Mouse (Mus musculus) liver, postnatal 0 days (tissue): ENCODE data around the gene 4930451I11Rik. TPM values are rescaled to one million over a fixed set of nuclear protein-coding genes. Genes with fewer than 3 reads are reported as not detected.

Source experiments
- ATAC-seq: fragments of 200-750 bp; cut with Nextera tagmentation; 2 replicates; pipeline ENCODE4 v1.8.0; 2017; ENCODE audit warnings: mild to moderate bottlenecking, moderate library complexity
- DNase-seq: peaks from one replicate; pipeline ENCODE4 v3.0.0-alpha.2; 2016
- H3K27ac ChIP-seq: fragments of 300-500 bp; sonication (generic); 2 replicates; pipeline ENCODE4 v1.5.1; 2014; ENCODE audit warnings: antibody characterized with exemption, moderate library complexity, mild to moderate bottlenecking, low read depth
- H3K27me3 ChIP-seq: fragments of 300-500 bp; sonication (generic); 2 replicates; pipeline ENCODE4 v1.6.1; 2014; ENCODE audit warnings: low read length, control low read depth, mixed read lengths; ENCODE audit not compliant: insufficient read depth
- H3K36me3 ChIP-seq: fragments of 300-500 bp; sonication (generic); replicated peaks from 2 replicates; pipeline ENCODE4 v1.6.1; 2014; ENCODE audit warnings: mild to moderate bottlenecking, control low read depth, low read length, moderate library complexity, mixed read lengths; ENCODE audit not compliant: insufficient read depth
- H3K4me1 ChIP-seq: fragments of 300-500 bp; sonication (generic); 2 replicates; pipeline ENCODE4 v1.6.1; 2014; ENCODE audit warnings: antibody characterized with exemption, mild to moderate bottlenecking, control low read depth; ENCODE audit not compliant: insufficient read depth
- H3K4me2 ChIP-seq: fragments of 300-500 bp; sonication (generic); 2 replicates; pipeline ENCODE4 v1.6.1; 2014; ENCODE audit warnings: low read depth, mild to moderate bottlenecking, low read length, moderate library complexity, mixed read lengths
- H3K4me3 ChIP-seq: fragments of 300-500 bp; sonication (generic); 2 replicates; pipeline ENCODE4 v1.5.1; 2014; ENCODE audit warnings: low read depth, low read length
- H3K9ac ChIP-seq: fragments of 300-500 bp; sonication (generic); replicated peaks from 2 replicates; pipeline ENCODE4 v1.6.1; 2014; ENCODE audit warnings: mild to moderate bottlenecking, moderate library complexity
- H3K9me3 ChIP-seq: fragments of 300-500 bp; sonication (generic); 2 replicates; pipeline ENCODE4 v1.6.1; 2016; ENCODE audit warnings: mild to moderate bottlenecking, control low read depth, low read length, mixed read lengths
- CTCF ChIP-seq: sonication (generic); IDR thresholded peaks from 2 replicates; pipeline ENCODE4 v1.5.1; 2016; ENCODE audit warnings: antibody characterized with exemption, low read depth
- EP300 ChIP-seq: IDR thresholded peaks from 2 replicates; pipeline ENCODE4 v1.6.1; 2016; ENCODE audit warnings: antibody characterized with exemption, low read depth, mild to moderate bottlenecking
- WGBS: fragments of 180-500 bp; shearing (Covaris S2); extraction: QIAGEN DNeasy Blood & Tissue Kit; methylation state at CpG from one replicate; pipeline ENCODE4 v1.1.7; 2014; ENCODE audit not compliant: insufficient replicate concordance; 5-methylcytosine and 5-hydroxymethylcytosine counted together
- polyA plus RNA-seq: library from polyadenylated mRNA; unstranded; fragments of >200 nt; fragmentation: Nextera tagmentation; extraction: Ambion mirVana; gene quantifications from 2 replicates; pipeline ENCODE4 v1.2.1, GENCODE M21; 2015

Gene 4930451I11Rik
- polyA plus RNA-seq, 1 experiment from 2014 or later = not detected

DNA sequence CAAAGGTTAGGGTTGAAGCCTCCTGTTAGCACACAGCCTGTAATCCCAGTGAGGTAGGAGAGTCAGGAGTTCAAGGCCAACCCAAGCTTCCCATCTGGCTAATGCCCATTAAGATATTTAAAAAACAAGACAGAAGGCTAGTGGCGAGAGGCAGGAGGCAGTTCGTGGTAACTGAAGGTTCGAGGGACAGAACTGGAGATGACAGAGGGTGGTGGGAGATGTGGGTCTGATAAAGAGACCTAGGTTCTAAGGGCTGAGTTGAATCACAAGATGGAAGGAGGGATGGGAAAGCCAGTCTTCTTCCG lies 15.6 kb upstream of the 4930451I11Rik start, which contains the start of gene Doc2a:
Doc2a (plus strand) TSS at position 301 of the 305 bp plus-strand sequence.
- Histone ChIP-seq H3K27me3 (peaks cover 40% of the 10 kb centered on the region), H3K4me2 (peak within 1 kb of the TSS; percentile 74), H3K4me1 (peaks cover 6% of the 10 kb centered on the region; the same call in 1 of the 2 replicates), H3K9ac (peak within 1 kb of the TSS; percentile 48), H3K36me3 (peaks cover 4% of the 10 kb centered on the region), H3K4me3 (peak within 1 kb of the TSS; percentile 49), H3K9me3 (no peaks in the 10 kb centered on the region), H3K27ac (no peak within 1 kb of the TSS)
- no peak for DNase-seq
- 29% methylated on average over 4 of the region's 4 CpGs for WGBS
- ATAC-seq = no peak
- TF ChIP-seq CTCF (no peak), EP300 (no peak)

DNA sequence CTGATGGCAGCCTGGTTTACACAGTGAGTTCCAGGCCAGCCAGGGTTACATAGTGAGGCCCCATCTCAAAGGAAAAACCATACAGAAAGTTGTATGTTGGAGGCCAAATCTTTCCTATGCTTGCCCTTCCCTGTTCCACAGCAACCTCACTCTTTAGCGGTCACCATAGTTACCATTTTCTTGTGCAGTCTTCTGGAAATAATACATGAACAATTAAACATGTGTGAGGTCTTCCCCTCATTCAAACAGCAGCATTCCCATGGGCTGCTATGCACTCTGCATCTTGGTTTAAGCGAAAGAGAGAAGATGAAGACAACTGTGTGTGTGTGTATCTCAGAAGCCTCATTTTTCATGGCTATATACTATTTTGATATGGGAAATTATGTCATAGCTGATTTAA lies 14.1 kb upstream of the 4930451I11Rik start:
- Histone ChIP-seq H3K9ac (no peak overlapping the region), H3K36me3 (no peaks in the 10 kb centered on the region), H3K27ac (no peak overlapping the region), H3K9me3 (no peaks in the 10 kb centered on the region), H3K4me1 (peaks cover 6% of the 10 kb centered on the region; the same call in 1 of the 2 replicates), H3K4me2 (no peak overlapping the region), H3K27me3 (peaks cover 40% of the 10 kb centered on the region), H3K4me3 (no peak overlapping the region)
- DNase-seq = no peak
- WGBS = 83% methylated on average over 2 of the region's 2 CpGs
- no peak for ATAC-seq
- no peak for TF ChIP-seq CTCF
- no peak for TF ChIP-seq EP300

DNA sequence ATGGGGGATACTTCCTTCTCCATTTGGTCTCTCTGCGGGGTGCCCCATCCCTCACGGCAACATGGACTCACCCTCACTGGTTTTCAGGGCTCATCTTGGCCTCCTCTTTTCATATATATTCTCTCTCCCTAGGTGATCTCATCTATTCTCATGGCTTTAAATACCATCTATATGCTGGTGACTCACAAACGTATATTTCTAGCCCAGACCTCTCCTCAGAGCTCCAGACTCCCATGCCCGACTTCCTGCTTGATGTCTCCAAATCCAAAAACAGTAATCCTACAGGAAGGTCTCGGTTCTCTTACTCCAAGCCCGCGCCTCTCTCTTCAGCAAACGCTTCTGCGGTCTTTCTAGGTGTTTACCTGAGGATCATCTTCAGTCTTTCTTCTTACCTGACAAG lies 11.8 kb upstream of the 4930451I11Rik start:
- no peak for DNase-seq
- no peak overlapping the region for H3K27ac ChIP-seq
- no peaks in the 10 kb centered on the region for H3K36me3 ChIP-seq
- TF ChIP-seq EP300 = no peak
- TF ChIP-seq CTCF = no peak
- WGBS = 67% methylated on average over 9 of the region's 9 CpGs
- no peaks in the 10 kb centered on the region for H3K9me3 ChIP-seq
- no peak for ATAC-seq
- H3K9ac ChIP-seq = no peak overlapping the region
- H3K4me3 ChIP-seq = no peak overlapping the region
- peaks cover 22% of the 10 kb centered on the region for H3K27me3 ChIP-seq
- H3K4me1 ChIP-seq = peaks cover 6% of the 10 kb centered on the region; the same call in 1 of the 2 replicates
- no peak overlapping the region for H3K4me2 ChIP-seq

DNA sequence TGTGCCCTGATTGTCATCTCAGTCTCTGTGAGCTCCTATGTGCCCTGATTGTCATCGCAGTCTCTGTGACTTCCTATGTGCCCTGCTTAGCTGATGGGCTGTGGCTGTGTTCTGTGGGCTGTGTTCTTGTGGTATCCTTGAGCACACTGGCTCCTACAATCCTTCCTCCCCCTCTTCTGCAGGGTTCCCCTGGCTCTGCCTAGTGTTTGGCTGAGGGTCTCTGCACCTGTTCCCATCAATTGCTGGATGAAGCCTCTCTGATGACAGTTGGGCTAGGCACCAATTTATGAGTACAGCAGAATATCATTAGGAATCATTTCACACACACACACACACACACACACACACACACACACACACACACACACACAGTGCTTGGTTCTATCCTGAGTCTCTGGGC lies 1.9 kb upstream of the 4930451I11Rik start:
- Histone ChIP-seq H3K27me3 (peaks cover 7% of the 10 kb centered on the region; the same call in 1 of the 2 replicates), H3K27ac (no peak overlapping the region), H3K4me3 (no peak overlapping the region), H3K4me2 (no peak overlapping the region), H3K9ac (no peak overlapping the region), H3K9me3 (no peaks in the 10 kb centered on the region), H3K36me3 (no peaks in the 10 kb centered on the region), H3K4me1 (peaks cover 11% of the 10 kb centered on the region; the same call in 1 of the 2 replicates)
- ATAC-seq (no peak), DNase-seq (no peak)
- no peak for TF ChIP-seq EP300
- TF ChIP-seq CTCF = no peak
- 90% methylated on average over 1 of the region's 1 CpGs for WGBS

DNA sequence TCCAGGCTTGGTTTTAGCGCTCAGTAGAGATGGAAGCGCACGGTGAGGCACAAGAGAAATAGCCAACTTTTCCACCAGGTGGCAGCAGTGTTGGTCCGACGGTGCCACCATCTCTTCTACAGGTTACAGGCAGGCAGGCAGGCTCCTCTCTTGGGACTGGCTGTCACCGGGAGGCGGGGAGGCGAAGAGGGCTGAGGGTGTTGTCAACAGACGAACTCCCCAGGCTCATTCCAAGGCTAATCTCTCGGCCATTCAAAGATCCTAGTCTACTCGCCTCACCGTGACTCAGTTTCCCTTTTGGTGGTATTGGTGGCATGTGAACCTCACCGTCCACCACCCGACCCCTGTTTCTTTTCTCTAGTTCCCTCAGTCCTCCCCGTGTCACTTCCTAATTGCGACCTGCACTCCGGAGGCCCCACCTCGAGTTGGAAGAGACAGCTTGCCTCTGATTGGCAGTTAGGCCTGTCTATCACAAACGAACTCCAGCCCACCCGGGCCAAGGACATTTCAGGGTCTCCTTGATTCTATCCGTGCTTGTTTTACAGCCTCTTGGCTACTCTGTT lies 678 bp upstream of the 4930451I11Rik start:
- Histone ChIP-seq H3K27ac (no peak overlapping the region), H3K27me3 (peaks cover 8% of the 10 kb centered on the region; the same call in 1 of the 2 replicates), H3K4me1 (peaks cover 11% of the 10 kb centered on the region; the same call in 1 of the 2 replicates), H3K4me2 (peak overlapping the region; percentile 65), H3K36me3 (no peaks in the 10 kb centered on the region), H3K9ac (peak overlapping the region; percentile 51; the same call in 1 of the 2 replicates), H3K4me3 (peak overlapping the region; percentile 30; the same call in 1 of the 2 replicates), H3K9me3 (no peaks in the 10 kb centered on the region)
- ATAC-seq = peak; percentile 91
- peak; percentile 87 for DNase-seq
- TF ChIP-seq EP300 (no peak), CTCF (peak; percentile 92)
- under 1% methylated on average over 21 of the region's 21 CpGs for WGBS

DNA sequence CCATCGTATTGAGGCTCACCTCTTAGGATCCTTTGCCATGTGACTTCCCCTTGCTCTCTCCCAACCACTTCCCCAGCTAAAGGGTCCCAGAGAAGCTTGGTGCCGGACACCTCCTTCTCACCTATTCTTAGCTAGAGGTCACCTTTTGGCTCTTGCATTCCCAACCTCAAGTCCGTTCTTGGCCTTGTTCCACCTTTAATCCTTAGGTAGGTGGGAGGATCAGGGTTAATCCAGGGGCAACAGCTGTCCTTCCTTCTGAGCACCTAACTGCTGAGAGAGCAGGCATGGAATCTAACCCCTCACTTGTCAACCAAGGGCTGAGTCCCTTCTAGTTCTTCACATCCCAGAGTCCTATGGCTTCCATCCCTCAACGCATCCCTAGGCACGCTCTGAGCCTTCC lies 5.5 kb downstream of the 4930451I11Rik start:
- ATAC-seq = no peak
- WGBS = 62% methylated on average over 5 of the region's 5 CpGs
- Histone ChIP-seq H3K27me3 (peaks cover 37% of the 10 kb centered on the region), H3K27ac (no peak overlapping the region), H3K9me3 (no peaks in the 10 kb centered on the region), H3K4me2 (no peak overlapping the region), H3K9ac (no peak overlapping the region), H3K4me3 (no peak overlapping the region), H3K4me1 (no peaks in the 10 kb centered on the region), H3K36me3 (no peaks in the 10 kb centered on the region)
- DNase-seq = no peak
- TF ChIP-seq CTCF (no peak), EP300 (no peak)
